Mouse (Mus musculus): ENCODE results near the gene Car11.
A peak's percentile ranks its signal among the peaks of the same experiment; 100 is the strongest.

Car11 gene

DNA sequence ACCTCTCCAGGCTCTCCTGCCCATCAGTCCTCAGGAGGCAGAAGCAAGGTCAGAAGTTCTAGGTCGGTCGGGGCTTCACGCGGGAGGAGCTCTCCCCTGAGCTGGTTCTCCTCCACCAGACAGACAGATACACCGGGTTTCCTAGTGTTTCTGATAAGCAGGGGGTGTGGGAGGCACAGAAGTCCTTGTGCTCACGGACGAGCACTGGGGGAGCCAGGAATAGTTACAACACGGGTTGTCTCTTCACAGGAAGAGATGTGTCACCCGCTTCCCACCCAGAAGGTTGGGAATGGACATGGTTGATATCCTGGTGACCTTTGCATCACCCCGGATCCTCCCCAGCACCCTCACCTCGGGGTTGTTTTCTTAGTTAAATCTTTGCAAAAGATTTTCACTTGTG is 9.8 kb upstream of the Car11 start:
- no peak for DNase-seq (ENCODE audit: inconsistent ontology term)

DNA sequence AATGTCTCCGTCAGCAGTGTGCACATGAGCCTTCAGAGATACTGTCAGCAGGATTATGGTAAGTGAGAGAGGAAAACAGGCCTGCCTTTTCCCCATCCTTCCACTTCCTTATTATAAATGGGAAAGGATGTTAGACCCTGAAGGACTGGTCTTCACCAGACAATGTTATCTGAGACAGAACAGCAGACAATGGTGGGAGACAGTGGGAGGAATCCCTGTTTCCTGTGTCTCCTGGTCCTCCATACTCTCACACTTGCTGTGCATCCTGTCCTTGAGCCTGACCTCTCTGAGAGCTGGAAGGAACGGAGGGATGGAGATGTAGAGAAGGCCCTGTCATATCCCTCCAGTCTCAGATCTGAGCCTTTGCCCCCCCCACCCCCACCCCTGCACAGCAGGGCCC is 7.3 kb upstream of the Car11 start:
- no peak for DNase-seq (ENCODE audit: inconsistent ontology term)

DNA sequence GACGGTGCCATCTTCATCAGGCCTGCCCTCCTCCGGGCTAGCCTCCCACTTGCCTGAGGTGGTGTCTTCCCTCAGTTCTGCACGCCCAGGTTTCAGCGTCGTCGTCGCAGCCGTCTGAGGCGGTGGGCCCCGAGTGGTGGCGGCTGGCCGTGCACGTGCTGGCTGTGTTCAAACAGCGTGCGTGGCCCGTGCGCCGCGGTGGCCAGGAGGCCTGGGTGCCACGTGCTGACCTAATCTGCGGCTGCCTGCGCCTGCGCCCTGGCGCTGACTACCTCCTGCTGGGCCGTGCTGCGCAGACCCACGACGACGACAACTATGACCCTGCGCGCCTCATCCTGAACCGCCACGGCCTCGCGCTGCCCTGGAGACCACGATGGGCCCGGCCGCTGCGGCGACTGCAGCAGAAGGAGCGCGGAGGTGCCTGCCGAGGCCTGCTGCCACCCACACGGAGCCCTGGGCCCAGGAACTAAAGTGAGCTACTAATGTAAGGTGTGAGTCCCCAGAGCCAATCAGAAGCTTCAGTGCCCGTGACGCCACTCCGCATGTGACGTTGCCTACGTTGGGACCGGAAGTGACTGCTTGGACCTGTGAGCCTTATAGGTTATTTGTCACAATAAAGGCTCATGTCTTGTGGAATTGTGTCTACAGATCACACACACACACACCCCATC is 5.6 kb upstream of the Car11 start, which contains the start of gene Sec1:
Gene Sec1 (minus strand): TSS at position 482 of the 671 bp plus-strand sequence.
- no peak for DNase-seq (ENCODE audit: inconsistent ontology term)

DNA sequence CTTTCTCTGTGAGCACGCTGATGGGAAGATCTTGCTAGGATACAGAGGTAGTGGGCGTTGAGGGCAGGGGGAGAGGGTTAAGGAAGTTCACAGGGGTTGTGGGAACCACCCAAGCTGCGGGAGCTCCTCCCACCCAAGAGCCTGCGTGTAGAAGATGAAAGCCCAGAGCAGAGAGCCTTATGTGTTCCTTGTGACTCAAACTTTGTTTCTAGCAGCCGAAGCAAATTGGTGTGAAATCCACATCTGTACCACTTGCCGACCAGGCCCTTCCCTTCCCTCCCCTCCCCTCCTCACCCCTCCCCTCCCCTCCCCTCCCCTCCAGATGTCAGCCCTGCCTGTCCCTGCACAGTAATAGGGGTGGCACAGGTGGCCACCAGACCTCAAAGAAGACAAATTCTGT is 4.5 kb upstream of the Car11 start:
- DNase-seq (ENCODE audit: inconsistent ontology term): no peak

DNA sequence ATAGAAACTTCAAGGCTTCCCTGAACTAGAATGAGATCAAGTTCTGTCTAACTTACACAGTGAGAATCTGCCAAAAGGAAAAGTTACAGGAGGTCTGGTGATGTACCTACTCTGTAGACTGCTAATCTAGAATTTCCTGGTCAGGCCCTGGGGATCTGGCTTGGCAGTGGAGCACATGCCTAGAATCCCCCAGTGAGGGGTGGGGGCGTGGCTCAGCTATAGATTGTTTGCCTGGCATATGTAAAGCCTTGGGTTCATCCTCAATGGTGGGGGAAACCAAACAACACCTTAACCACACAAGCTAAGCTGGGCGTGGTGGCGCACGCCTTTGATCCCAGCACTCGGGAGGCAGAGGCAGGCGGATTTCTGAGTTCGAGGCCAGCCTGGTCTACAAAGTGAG is 1.7 kb upstream of the Car11 start:
- no peak for DNase-seq (ENCODE audit: inconsistent ontology term)

DNA sequence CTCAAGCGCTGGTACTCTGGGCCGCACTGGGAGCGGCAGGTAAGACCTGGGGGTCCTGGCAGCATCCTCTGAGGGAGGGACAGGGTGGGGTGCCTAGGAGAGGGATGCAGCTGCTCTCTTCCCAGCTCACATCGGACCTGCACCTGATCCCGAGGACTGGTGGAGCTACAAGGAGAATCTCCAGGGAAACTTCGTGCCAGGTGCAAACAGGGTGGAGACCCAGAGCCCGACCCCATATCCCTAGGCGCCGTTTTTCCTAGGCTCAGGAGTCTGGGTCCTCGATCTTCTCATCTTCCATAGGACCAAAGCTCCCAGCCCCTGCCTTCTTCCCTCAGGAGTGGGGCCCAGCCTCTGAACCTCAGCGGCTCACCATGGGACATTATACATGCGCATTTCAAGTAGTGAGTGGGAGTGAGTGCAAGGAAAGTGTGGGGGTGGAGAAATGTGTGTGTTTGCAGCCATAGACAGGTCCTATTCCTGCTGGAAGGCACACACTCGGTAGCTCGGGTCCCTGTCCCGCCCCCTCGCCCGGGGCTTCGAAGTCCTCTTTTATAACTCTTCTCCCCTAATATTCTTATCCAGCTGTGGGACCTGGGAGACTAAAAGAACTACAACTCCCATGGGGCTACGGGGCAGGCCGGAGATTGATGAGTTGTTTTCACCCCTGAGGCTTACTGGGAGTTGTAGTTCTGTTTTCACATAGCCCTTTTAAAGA is 815 bp downstream of the Car11 start:
- DNase-seq (ENCODE audit: inconsistent ontology term): peak; percentile 78

DNA sequence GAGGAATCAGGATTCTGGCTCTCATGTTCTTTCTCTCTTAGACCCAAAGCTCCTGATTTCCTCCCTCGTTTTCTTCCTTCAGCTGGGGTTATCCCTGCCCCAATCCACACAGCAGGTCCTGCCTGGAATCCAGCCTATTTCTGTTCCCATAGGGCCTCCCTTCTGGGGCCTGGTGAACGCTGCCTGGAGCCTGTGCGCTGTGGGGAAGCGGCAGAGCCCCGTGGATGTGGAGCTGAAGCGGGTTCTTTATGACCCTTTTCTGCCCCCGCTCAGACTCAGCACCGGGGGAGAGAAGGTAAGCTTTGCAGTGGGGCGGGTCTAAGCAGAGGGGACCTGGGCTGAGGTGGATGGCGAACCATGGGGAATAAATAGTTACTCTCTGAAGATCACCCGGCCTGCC is 1.4 kb downstream of the Car11 start:
- DNase-seq (ENCODE audit: inconsistent ontology term): no peak

DNA sequence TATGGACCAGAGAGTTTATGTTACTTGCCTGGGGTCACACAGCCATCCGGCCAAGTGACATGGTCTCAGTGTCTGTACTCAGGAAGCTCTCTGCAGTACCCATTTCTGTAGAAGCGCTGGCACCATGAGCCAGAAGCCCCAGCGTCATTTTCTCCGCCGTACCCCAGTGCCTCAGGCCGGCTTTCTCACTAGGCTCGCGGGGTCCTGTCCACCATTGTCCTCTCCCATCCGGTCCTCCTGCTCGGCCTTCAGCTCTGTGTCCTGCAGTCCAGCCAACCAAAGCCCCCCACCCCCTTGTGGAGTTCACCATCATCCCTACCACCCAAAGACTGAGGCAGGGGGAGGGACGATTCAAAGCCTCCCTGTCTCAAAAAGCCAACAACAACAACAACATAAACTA is 2.0 kb downstream of the Car11 start:
- no peak for DNase-seq (ENCODE audit: inconsistent ontology term)

DNA sequence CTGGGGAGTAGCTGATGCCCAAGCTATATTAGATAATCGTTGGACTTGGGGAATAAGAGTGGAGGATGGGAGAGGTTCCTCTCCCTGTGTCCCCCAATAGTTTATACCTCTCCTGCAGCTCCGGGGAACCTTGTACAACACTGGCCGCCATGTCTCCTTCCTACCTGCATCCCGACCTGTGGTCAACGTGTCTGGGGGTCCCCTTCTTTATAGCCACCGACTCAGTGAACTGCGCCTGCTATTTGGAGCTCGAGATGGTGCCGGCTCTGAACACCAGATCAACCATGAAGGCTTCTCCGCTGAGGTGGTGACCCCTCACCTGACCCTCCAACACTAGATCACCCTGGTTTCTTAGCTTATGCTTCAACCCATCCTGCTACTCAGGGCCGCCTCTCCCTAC is 2.7 kb downstream of the Car11 start:
- DNase-seq (ENCODE audit: inconsistent ontology term): no peak

DNA sequence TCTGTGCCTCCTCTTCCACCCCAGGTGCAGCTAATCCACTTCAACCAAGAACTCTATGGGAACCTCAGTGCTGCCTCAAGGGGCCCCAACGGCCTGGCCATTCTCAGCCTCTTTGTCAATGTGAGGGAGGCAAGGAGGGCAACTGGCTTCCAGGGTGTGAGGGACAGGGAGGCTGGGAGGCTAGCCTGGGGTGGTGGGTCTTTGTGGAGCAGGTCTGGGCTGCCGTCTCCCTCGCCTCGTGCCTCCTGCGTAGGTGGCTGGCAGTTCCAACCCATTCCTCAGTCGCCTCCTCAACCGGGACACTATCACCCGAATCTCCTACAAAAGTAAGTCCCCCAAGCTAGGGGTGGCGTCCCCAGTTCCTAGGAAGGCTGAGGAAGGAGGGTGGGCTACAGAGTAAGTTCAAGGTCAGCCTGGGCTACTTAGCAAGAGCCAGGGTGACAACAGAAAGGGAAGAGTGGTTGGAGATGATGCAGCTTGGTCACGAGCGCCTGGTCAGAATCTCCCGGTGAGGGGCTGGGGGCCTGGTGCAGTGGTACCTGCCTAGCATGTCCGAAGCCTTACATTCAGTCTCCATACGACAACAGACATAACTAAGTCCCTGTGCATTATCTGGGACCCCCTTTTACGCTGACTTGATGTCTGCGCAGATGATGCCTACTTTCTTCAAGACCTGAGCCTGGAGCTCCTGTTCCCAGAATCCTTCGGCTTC is 3.3 kb downstream of the Car11 start:
- DNase-seq (ENCODE audit: inconsistent ontology term): no peak

DNA sequence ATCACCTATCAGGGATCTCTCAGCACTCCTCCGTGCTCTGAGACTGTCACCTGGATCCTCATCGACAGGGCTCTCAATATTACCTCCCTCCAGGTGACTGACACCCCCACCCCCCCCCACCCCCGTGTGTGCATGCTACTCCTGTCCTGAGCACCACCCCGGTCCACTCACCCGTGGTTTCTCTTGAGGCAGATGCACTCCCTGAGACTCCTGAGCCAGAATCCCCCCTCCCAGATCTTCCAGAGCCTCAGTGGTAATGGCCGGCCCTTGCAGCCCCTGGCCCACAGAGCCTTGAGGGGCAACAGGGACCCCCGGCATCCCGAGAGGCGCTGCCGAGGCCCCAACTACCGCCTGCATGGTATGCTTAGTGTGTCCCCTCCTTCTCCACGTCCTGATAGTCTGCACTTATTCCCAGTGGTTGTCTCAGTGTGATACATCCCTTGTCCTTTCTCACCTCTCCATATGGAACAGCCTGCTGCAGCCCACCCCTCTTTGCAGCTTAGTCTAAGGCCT is 3.9 kb downstream of the Car11 start:
- no peak for DNase-seq (ENCODE audit: inconsistent ontology term)

DNA sequence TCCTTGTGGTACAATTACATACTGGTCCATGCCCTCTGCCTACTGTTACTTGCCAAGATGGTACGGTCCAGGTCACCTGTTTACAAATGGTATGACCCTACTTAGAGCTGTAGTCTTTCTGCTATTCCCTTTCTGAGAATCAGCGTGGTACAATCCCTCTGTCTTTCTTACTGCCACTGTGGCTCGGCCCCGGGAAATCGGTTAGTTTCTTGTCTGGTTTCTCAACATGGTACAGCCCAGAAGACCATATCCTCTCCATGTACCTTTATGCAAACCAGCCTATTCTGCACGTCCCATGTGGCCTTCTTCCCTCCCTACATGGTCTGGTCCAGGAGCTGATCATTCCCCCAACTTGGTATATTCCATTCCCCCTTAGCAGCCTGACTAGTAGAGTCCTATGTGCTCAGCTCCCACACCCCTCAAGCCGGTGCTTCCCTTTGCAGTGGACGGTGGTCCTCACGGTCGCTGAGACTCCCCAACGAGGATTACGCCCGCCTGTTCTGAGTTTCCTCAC is 4.5 kb downstream of the Car11 start:
- peak; percentile 94 for DNase-seq (ENCODE audit: inconsistent ontology term)

DNA sequence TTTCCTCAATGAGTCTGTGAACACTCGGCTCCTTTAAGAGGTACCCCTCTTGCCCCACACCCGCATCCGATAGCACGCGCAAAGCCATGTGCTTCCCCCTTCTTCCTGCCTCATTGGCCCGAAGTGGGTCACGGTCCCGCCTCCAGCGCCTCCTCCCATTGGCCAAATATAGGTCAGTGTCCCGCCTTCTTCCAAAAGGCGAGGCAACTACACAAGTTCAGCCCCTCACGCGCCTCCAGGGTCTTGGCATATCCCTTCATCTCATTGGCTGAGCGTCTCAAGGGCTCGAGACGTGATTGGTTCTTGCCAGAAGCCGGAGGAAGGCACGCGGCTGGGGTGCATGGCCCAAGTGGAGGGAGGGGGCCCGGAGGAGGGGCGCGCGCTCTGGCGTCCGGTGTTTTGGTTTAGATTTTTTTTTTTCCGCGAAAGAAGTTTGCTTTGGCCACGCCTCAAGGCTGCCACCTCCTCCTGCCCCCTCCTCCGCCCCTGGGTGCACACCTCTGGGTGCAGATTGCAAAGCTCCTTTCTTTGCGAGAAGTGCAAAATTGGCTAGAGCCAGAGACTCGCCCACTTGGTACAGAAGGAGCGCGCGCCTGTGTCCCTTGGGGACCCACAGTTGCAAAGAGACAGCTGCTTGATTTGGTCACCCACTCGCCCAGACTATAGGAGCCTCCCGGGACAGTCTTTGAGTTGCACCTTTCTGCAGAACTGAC is 5.2 kb downstream of the Car11 start, which contains the start of gene Dbp:
Gene Dbp (plus strand): TSS at position 359 of the 713 bp plus-strand sequence.
- peak; percentile 100 for DNase-seq (ENCODE audit: inconsistent ontology term)

DNA sequence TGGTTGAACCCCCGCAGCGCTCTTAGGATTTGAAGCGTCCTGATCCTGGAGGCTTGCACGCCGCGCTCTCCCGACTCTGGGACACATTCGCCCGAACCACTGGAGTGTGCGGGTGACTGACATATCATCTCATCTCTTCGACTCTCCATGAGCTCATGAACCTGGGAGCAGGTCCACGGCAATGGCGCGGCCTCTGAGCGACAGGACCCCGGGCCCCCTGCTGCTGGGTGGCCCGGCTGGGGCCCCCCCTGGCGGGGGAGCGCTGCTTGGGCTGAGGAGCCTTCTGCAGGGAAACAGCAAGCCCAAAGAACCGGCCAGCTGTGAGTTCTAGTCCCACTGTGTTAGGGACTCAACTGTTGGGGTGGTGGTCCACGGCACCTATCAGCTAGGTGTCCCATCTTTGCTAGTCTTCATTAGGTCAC is 5.8 kb downstream of the Car11 start:
- no peak for DNase-seq (ENCODE audit: inconsistent ontology term)

DNA sequence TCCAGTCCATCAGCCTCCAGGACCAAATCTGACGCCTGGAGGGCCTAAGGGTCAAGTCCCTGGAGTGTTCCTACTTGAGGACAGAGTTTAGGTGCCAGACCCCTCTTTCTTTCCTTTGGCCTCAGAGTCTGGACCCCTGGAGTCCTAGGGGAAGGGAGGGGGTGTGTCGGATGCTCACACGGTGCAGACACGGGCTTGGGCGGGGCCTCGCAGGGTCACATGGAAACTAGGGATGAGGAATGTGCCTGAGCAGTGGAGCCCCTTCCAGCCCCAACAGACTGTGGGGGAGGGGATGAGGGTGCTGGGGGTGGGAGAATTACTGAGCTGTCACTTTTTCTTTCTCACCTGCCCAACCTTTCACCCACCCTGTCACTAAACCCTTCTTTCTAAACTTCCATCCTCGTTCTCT is 6.2 kb downstream of the Car11 start:
- DNase-seq (ENCODE audit: inconsistent ontology term): peak; percentile 95

DNA sequence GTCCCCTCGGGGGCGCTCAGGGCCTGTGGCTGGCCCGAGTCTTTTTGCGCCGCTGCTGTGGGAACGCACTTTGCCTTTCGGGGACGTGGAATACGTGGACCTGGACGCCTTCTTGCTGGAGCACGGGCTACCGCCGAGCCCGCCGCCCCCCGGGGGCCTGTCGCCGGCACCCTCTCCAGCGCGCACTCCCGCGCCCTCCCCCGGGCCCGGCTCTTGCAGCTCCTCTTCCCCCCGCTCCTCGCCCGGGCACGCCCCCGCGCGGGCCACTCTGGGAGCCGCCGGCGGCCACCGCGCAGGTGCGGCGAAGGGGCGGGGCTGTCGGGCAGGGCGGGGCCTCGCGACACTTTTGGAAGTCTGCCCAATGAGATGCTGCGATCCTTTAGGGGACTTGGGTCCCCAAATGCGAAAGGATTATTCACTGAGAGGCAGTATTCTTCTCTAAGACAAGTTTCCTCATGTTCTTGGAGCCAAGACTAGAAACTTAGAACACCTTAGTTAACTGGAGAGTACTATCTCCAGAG is 7.1 kb downstream of the Car11 start:
- DNase-seq (ENCODE audit: inconsistent ontology term): peak; percentile 94

DNA sequence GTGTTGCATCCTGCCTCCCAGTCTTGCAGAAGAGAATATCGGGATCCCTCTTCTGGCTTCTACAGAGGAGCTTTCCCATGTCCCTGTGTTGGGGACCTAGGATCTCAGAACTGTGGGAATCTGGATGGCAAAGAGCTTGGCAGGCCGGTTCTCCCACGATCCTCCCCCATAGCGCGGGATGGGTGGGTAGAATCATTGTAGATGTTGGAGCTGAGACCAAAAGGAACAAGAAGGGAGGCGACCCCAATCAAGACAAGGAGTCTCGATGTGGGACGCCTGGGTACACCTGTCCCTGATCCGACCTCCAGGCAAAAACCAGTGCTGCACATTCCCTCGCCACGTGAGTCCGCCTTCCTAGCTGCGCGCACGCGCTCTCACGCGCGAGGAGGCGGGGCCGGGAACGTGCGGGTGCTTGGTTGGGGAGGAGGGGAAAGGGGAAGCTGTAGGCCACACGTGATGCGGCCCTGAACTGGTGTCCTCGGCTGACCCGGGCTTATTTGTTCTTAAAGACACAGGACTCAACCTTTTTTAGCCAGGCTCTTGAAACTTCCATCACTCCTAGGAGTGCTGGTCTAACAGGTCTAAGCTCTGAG is 7.8 kb downstream of the Car11 start:
- peak; percentile 97 for DNase-seq (ENCODE audit: inconsistent ontology term)

DNA sequence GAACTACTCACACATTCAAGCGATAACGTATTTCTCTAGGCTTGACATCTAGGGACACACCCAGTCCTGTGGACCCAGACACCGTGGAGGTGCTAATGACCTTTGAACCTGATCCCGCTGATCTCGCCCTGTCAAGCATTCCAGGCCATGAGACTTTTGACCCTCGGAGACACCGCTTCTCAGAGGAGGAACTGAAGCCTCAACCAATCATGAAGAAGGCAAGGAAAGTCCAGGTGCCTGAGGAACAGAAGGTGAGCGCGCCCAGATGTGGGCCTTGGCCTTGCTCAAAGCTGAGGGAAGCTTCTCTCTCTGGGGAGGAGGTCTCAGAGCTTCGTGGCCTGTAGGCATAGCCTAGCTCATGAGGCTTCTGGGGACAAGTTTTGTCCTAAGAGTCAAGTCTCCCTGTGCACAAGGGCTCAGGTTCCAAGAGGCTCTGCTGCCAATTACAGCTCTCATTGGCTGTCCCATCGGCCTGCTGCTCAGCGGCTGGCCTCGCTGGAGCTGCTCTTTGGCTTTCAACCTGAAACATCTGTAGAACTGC is 8.6 kb downstream of the Car11 start:
- DNase-seq (ENCODE audit: inconsistent ontology term): no peak

DNA sequence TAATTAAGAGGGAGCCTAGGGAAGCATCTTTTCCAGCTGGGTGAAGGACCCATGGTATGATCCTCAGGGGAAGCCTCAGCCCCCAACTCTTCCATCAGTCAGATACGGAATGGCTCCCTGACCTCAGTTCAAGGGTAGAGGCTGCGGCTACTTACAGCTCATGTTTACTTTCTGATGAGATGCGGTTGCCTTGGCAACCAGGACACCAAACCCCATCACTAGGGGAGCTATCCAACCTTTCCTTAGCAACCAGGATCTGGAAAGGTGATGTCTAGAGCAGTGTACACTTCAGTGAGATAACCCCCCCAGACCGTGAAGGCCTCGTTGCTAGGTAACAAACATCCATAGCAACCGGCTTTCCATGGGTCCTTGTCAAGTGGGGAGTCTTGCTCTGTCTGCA is 9.4 kb downstream of the Car11 start:
- DNase-seq (ENCODE audit: inconsistent ontology term): no peak

DNA sequence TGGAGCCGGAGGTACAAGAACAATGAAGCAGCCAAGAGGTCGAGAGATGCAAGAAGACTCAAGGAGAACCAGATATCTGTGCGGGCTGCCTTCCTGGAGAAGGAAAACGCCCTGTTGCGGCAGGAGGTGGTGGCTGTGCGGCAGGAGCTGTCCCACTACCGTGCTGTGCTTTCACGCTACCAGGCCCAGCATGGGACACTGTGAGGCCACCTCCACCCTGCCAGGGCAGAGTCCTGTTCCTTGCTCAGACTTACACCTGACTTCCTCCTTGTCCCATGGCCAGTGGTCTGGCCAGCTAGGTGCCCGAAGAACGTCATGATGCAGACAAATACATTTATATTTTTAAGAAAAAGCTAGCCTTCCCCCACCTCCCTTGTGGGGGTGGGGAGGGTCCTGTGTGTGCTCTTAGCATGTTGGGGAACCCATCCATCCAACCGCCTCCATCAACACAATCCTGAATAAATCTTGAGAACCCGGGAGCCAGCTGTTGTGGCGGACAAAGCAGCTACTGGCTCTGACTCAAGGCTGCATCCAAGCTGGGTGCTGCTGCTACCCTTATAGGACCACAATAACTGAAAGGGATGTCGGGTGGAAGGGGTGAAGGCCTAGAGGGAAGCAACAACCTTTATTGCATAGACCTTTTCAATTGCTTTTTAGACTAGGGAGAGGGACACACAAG is 10.2 kb downstream of the Car11 start:
- DNase-seq (ENCODE audit: inconsistent ontology term): no peak
